Mouse (Mus musculus) midbrain, embryonic 11.5 days (tissue): ENCODE data around the gene Zbtb24. TPM values are rescaled to one million over a fixed set of nuclear protein-coding genes. Genes with fewer than 3 reads are reported as not detected.
"Not testable (repeated sequence)": the region's sequence is repeated elsewhere in the genome, so short reads cannot be mapped to it uniquely, and the experiment has no call there.

Experiments
- ATAC-seq: fragments of 200-750 bp; cut with Nextera tagmentation; 2 replicates; pipeline ENCODE4 v1.8.0; 2017; ENCODE audit warnings: moderate TSS enrichment, moderate library complexity; ENCODE audit not compliant: low FRiP score
- DNase-seq: peaks from one replicate; pipeline ENCODE4 v3.0.0; 2015; ENCODE audit warnings: low spot score; ENCODE audit errors: missing footprints
- H3K27ac ChIP-seq: fragments of 300-500 bp; sonication (generic); 2 replicates; pipeline ENCODE4 v1.5.1; 2014; ENCODE audit warnings: low read depth, low read length
- H3K27me3 ChIP-seq: fragments of 300-500 bp; sonication (generic); 2 replicates; pipeline ENCODE4 v1.6.1; 2014; ENCODE audit warnings: mild to moderate bottlenecking, low read length, moderate library complexity, mixed read lengths; ENCODE audit not compliant: control insufficient read depth, insufficient read depth
- H3K36me3 ChIP-seq: fragments of 300-500 bp; sonication (generic); 2 replicates; pipeline ENCODE4 v1.6.1; 2014; ENCODE audit warnings: mild to moderate bottlenecking, low read length, moderate library complexity, mixed read lengths; ENCODE audit not compliant: control insufficient read depth, insufficient read depth
- H3K4me1 ChIP-seq: fragments of 300-500 bp; sonication (generic); 2 replicates; pipeline ENCODE4 v1.6.1; 2014; ENCODE audit warnings: low read length; ENCODE audit not compliant: control insufficient read depth, insufficient read depth
- H3K4me2 ChIP-seq: fragments of 300-500 bp; sonication (generic); 2 replicates; pipeline ENCODE4 v1.6.1; 2014; ENCODE audit warnings: mild to moderate bottlenecking, moderate library complexity
- H3K4me3 ChIP-seq: fragments of 300-500 bp; sonication (generic); 2 replicates; pipeline ENCODE4 v1.5.1; 2014; ENCODE audit warnings: low read depth, low read length
- H3K9ac ChIP-seq: fragments of 300-500 bp; sonication (generic); 2 replicates; pipeline ENCODE4 v1.6.1; 2014; ENCODE audit warnings: low read length
- H3K9me3 ChIP-seq: fragments of 300-500 bp; sonication (generic); 2 replicates; pipeline ENCODE4 v1.6.1; 2016; ENCODE audit warnings: low read length; ENCODE audit not compliant: control insufficient read depth
- WGBS: fragments of 180-500 bp; shearing (Covaris S2); extraction: QIAGEN DNeasy Blood & Tissue Kit; methylation state at CpG from one replicate; pipeline ENCODE4 v1.1.7; 2014; 5-methylcytosine and 5-hydroxymethylcytosine counted together
- polyA plus RNA-seq: library from polyadenylated mRNA; unstranded; fragments of >200 nt; fragmentation: Nextera tagmentation; extraction: Ambion mirVana; gene quantifications from 2 replicates; pipeline ENCODE4 v1.2.1, GENCODE M21; 2014

Gene Zbtb24
- 19.1 TPM in 2 replicates for polyA plus RNA-seq

DNA sequence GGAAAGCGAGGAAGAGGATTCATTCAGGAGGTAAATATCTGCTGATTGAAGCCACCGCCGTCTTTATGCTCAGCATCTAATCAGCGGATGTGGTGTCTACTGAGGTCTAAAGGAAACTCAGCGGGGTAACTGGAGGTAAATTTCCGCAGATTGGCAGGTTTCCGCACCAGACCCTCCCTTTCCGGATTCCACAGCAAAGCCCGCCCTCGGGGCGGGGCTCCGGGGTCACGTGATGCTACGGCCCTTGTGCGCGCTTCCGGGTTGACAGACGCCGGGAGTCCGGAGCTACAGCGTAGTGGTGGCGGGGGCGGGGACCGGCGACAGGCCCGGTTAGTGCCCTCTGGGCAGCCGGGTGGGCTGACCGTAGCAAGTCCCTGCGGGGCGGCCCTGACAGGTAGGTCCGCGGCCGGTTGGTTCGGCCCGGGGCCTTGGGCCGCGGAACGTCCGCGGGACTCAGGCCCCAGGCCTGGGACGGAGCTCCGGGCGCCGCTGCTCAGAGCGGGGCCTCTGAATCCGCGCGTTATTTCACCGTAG lies at the start of gene Zbtb24:
Gene Zbtb24 (plus strand): TSS at position 247 of the 534 bp plus-strand sequence.
- Histone ChIP-seq H3K4me3 (peak within 1 kb of the TSS; percentile 89), H3K36me3 (no peaks in the 10 kb centered on the region), H3K4me2 (peak within 1 kb of the TSS; percentile 77), H3K27me3 (no peaks in the 10 kb centered on the region), H3K9me3 (no peaks in the 10 kb centered on the region), H3K4me1 (peaks cover 8% of the 10 kb centered on the region; the same call in 1 of the 2 replicates), H3K9ac (peak within 1 kb of the TSS; percentile 79), H3K27ac (peak within 1 kb of the TSS; percentile 41; the same call in 1 of the 2 replicates)
- DNase-seq, result peak; percentile 100
- WGBS, result under 1% methylated on average over 49 of the region's 49 CpGs
- ATAC-seq, result peak; percentile 97

DNA sequence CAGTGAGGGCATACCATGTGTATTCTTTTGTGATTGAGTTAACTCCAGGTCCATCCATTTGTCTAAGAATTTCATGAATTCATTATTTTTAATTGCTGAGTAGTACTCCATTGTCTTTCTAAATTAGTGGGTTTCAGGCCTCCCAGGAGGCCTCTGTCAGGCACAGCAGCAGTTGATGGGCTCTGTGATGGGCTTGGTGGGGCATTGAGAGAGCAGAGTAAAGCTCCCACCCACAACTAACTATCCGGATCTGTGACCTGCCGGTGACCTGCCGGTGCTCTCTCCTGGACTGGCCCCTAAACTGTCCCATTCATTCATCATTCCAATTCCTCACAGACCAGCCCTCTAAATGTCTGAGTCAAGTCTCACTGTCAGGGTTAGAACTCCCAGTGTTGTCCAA lies 49.1 kb upstream of the Zbtb24 start:
- DNase-seq, result no peak
- Histone ChIP-seq H3K4me2 (no peak overlapping the region), H3K27me3 (no peaks in the 10 kb centered on the region), H3K9me3 (no peaks in the 10 kb centered on the region), H3K27ac (no peak overlapping the region), H3K4me1 (no peaks in the 10 kb centered on the region), H3K9ac (no peak overlapping the region), H3K36me3 (no peaks in the 10 kb centered on the region), H3K4me3 (no peak overlapping the region)
- 87% methylated on average over 3 of the region's 3 CpGs for WGBS
- no peak for ATAC-seq

DNA sequence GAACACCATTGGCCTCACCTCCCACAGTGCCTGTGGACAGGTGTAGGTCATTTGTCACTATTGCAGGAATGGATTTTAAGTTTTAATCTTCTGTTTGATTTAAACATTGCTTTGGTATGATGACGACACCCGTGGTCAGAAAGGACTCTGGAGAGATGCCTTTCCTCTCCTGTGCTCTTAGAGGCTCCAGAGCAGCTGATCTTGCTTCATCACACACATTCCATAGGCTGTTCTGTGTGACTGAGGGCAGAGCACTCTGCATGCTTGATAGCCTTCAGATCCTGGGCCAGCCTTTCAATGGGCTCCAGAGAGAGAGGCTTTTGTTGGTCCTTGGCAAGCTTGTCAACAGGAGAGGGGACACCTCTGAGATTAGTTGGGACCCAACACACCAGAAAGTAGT lies 46.8 kb upstream of the Zbtb24 start:
- Histone ChIP-seq H3K4me2 (no peak overlapping the region), H3K9ac (no peak overlapping the region), H3K4me1 (no peaks in the 10 kb centered on the region), H3K27me3 (no peaks in the 10 kb centered on the region), H3K36me3 (no peaks in the 10 kb centered on the region), H3K4me3 (no peak overlapping the region), H3K9me3 (no peaks in the 10 kb centered on the region), H3K27ac (no peak overlapping the region)
- ATAC-seq (no peak), DNase-seq (no peak)
- 91% methylated on average over 2 of the region's 2 CpGs for WGBS

DNA sequence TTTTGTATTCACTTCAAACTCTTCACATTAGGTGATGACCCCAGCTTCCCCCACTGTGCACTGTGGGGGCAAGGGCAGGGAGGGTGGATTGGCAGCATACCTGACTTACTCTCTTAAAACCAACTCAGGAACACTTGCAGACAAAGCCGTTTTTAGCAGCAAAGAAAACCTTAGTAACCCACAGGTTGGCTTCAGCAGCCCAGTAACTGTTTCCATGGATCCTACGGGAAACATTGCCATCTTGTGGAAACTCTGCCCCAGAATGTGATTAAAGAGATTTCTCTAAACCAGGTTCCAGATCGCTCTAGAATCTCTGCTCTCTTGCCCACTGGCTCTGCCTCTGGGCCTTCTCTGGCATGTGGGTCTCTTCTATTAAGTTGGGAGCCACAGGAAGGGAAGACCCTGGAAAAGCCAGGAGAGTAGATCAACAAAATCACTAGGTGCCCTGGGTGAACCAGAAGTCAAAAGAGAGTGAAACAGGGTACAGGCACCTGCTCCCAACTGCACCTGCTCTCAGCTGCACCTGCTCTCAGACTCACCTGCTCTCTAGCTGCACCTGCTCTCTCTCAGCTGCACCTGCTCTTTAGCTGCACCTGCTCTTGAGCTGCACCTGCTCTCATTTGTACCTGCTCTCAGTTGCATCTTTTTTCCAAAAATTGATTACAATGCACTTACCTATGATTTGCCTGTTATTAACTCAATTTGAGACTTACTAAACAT lies 46.1 kb upstream of the Zbtb24 start:
- no peak overlapping the region for H3K4me3 ChIP-seq
- WGBS, result 42% methylated on average over 3 of the region's 3 CpGs
- H3K27ac ChIP-seq, result no peak overlapping the region
- no peak overlapping the region for H3K4me2 ChIP-seq
- no peaks in the 10 kb centered on the region for H3K27me3 ChIP-seq
- no peak overlapping the region for H3K9ac ChIP-seq
- no peaks in the 10 kb centered on the region for H3K4me1 ChIP-seq
- no peak for ATAC-seq
- no peak for DNase-seq
- no peaks in the 10 kb centered on the region for H3K36me3 ChIP-seq
- H3K9me3 ChIP-seq, result no peaks in the 10 kb centered on the region

DNA sequence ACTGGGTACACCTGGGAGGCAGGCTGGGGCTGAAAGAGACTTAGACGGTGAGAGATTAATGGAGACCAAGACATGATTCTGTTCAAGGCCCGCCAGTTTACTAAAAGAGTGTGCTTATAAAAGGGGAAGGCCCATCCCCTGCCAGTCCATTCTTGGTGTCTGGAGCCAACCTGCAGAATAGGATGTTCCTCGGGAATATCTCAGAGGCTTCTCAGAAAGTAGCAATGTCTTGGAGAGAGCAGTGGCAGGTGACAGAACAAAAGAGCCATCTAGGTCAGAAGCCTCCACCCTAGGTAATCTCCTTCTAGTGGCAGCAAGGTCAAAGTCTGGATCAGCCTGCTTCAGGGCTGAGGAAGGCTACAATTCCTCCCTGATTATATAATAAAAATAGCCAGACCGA lies 40.0 kb upstream of the Zbtb24 start:
- 91% methylated on average over 4 of the region's 4 CpGs for WGBS
- not testable (repeated sequence) for H3K27ac ChIP-seq, ATAC-seq, H3K36me3 ChIP-seq, H3K4me2 ChIP-seq, H3K27me3 ChIP-seq, H3K9me3 ChIP-seq, H3K4me3 ChIP-seq, DNase-seq, H3K4me1 ChIP-seq, H3K9ac ChIP-seq

DNA sequence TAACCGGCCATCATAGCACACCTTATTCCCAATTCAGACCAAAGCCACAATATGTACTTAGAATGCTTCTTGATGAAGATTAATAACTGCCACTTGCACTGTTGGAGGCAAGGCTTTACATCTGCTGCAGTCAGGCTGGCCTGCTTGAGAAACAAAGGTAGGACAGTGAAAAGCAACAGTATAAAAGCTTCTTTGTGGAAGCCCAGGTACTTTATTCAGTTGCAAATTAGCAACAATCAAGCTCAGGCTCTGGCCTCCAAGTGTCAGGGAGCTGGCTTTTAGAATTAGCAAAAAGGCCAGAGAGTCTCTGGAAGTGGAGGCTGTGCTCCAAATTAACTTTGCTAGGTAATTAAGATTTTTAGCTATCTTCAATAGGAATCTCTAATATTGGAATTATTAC lies 39.4 kb upstream of the Zbtb24 start:
- not testable (repeated sequence) for H3K4me3 ChIP-seq, H3K4me2 ChIP-seq, DNase-seq, H3K9me3 ChIP-seq, H3K4me1 ChIP-seq, ATAC-seq, H3K9ac ChIP-seq, H3K27ac ChIP-seq, H3K36me3 ChIP-seq, H3K27me3 ChIP-seq
- 92% methylated on average over 1 of the region's 1 CpGs for WGBS

DNA sequence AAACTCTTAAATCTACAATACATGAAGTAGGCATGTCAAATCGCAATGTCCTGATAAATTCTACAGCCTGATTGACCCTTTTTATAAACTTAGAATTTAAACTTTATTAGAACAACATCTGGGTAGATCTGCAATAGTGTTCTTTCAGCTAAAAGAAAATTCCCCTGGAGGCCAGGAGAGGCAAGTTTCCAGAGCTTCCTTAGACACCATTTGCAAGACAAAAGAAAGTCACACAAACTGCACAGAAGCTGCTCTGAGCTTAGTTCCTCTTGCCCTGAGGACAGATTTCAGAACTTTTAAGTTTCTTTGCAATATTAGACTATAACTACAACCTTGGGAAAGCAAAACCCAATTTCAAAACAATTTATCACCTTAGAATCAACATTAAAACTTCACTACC lies 36.7 kb upstream of the Zbtb24 start:
- not testable (repeated sequence) for H3K4me3 ChIP-seq, H3K4me2 ChIP-seq, DNase-seq, H3K4me1 ChIP-seq, H3K27me3 ChIP-seq, H3K9me3 ChIP-seq, H3K27ac ChIP-seq, H3K9ac ChIP-seq, ATAC-seq, H3K36me3 ChIP-seq
- 84% methylated on average over 1 of the region's 1 CpGs for WGBS

DNA sequence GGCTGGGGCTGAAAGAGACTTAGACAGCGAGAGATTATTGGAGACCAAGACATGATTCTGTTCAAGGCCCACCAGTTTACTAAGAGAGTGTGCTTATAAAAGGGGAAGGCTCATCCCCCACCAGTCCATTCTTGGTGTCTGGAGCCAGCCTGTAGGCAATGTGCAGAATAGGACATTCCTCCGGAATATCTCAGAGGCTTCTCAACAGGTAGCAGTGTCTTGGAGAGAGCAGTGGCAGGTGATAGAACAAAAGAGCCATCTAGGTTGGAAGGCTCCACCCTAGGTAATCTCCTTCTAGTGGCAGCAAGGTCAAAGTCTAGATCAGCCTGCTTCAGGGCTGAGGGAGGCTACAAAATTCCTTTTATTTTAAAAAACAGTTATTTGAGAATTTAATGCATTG lies 34.8 kb upstream of the Zbtb24 start:
- H3K4me3 ChIP-seq, H3K36me3 ChIP-seq, H3K9me3 ChIP-seq, DNase-seq, H3K4me1 ChIP-seq, H3K27ac ChIP-seq, H3K4me2 ChIP-seq, H3K9ac ChIP-seq, ATAC-seq, H3K27me3 ChIP-seq: not testable (repeated sequence)
- WGBS, result 93% methylated on average over 2 of the region's 2 CpGs

DNA sequence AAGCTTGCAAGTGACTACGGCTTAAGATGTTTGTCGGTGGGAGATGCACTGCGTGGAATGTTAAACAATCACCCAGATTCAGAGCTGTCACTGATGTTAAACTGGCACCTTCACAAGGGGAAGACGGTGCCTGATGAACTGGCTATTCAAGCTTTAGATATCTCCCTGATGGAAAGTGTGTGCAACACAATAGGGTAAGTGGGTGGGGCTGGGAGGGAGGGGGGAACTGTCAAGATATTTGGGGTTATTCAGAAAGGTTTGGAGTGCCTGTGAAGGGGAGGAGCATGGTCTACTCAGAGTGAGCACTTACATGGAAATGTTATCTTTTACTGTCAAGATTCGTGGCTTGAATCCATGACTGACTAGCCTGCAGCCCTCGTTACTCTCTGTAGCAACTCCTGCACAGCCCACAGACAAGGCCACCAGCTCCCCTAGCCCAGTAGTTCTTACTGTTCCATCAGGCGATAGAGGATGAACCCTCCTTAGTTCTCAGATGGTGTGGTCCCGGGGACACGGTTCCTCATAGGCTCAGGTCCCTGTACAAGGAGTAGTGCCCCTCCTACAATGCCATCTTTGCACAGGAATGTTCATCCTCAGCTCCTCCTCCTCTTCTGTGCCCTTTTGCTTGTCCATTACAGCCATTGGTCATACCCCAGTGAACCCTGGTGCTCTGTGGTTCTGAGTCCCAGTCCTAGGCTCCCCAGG lies 29.5 kb upstream of the Zbtb24 start:
- WGBS, result 81% methylated on average over 9 of the region's 9 CpGs
- Histone ChIP-seq H3K36me3 (no peaks in the 10 kb centered on the region), H3K27ac (no peak overlapping the region), H3K4me3 (no peak overlapping the region), H3K9me3 (no peaks in the 10 kb centered on the region), H3K4me2 (no peak overlapping the region), H3K27me3 (no peaks in the 10 kb centered on the region), H3K9ac (no peak overlapping the region), H3K4me1 (no peaks in the 10 kb centered on the region)
- DNase-seq (no peak), ATAC-seq (no peak)
